Mouse (Mus musculus): ENCODE data around the gene Nod2.

DNA sequence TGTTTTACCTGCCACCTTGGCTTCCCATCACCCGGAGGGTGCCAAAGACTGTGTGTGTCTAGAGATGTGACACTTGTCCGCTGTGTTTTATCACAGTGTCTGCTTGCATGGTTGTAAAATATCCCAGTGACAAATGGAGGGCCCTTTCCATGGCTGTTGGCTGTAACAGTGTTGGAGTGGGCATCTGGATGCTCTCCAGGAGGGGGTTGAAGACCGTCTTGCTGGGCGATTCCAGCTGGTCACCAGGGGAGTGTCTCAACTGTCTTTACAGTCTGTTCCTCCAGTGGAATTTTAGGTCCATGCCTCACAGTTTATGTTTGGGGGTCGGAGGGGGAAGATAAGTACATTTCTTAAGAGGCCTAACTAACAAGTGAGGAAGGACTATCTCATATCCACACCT is 26.2 kb upstream of the Nod2 start:
- no peak for TF ChIP-seq GATA1 (IDR thresholded peaks at IDR 0.05; ENCODE audit: low read length)
- no peak for TF ChIP-seq TAL1 (IDR thresholded peaks at IDR 0.05; ENCODE audit: low read length)
